ENCODE assay signal across 22 mouse cellular contexts in genomic region chr9:90233906-90234419, GRCm38 (mm10). TPM values are rescaled to one million over a fixed set of nuclear protein-coding genes. Genes with fewer than 3 reads are reported as not detected.
DNase-seq lines count a peak whose midpoint lies in the region; ATAC-seq and TF ChIP-seq lines count a peak whose summit lies in the region.
"Had no signal": no experiment of that assay in that cellular context is flagged by ENCODE, and none has a peak within 500 bp of the region (broad histone marks: within the 10 kb centered on the region; RNA-seq: fewer than 3 reads in every experiment).

No protein-coding gene starts in this region.

- DNase-seq in liver, embryonic 13.5 days, result no peak
- no peak for DNase-seq in liver
- no peak for DNase-seq in gastrocnemius, postnatal 10 days
- no peak for DNase-seq in kidney, adult 18-20 months
- no peak for DNase-seq in thymus, postnatal 0 days (ENCODE audit: low spot score)
- DNase-seq: cerebellum, adult 9-11 months; heart, postnatal 4 days; kidney, adult 2 months; kidney, postnatal 10 days; right cerebral cortex, adult 18-20 months had no signal

- H3K27me3 ChIP-seq in liver, embryonic 13.5 days, result no peaks in the 10 kb centered on the region
- H3K27me3 ChIP-seq in liver, embryonic 16.5 days (ENCODE audit: control insufficient read depth, insufficient read depth, low read depth, low read length), result no peaks in the 10 kb centered on the region
- H3K27me3 ChIP-seq: embryonic facial prominence, embryonic 12.5 days; heart, embryonic 15.5 days; limb, embryonic 15.5 days; Patski had no signal

- H3K4me3 ChIP-seq in liver, embryonic 13.5 days (replicated peaks), result no peak overlapping the region
- H3K4me3 ChIP-seq in bone marrow, adult 2 months (replicated peaks; ENCODE audit: control insufficient read depth, low read depth, low read length), result no peak overlapping the region
- no peak overlapping the region for H3K4me3 ChIP-seq in liver, embryonic 16.5 days (ENCODE audit: low read depth, low read length)
- H3K4me3 ChIP-seq: embryonic facial prominence, embryonic 12.5 days; erythroblast, embryonic 14.5 days; heart, embryonic 15.5 days; limb, embryonic 15.5 days had no signal

- TF ChIP-seq CTCF in bone marrow, adult 2 months (IDR thresholded peaks at IDR 0.05; ENCODE audit: control insufficient read depth, insufficient read depth, low read length), result no peak

- WGBS in liver, embryonic 13.5 days (ENCODE audit: insufficient replicate concordance), result 89% methylated on average over 5 of the region's 5 CpGs
- WGBS in bone marrow, adult 2 months, result 79% methylated on average over 5 of the region's 5 CpGs
- 88% methylated on average over 5 of the region's 5 CpGs for WGBS in liver, embryonic 16.5 days (ENCODE audit: insufficient replicate concordance)

- no peak overlapping the region for H3K9ac ChIP-seq in liver, embryonic 13.5 days
- no peak overlapping the region for H3K9ac ChIP-seq in liver, embryonic 16.5 days (ENCODE audit: low read depth, low read length)
- H3K9ac ChIP-seq: embryonic facial prominence, embryonic 12.5 days; heart, embryonic 15.5 days; limb, embryonic 15.5 days had no signal

- peaks cover 28% of the 10 kb centered on the region for H3K36me3 ChIP-seq in liver, embryonic 13.5 days
- no peaks in the 10 kb centered on the region; the same call in 1 of the 2 replicates for H3K36me3 ChIP-seq in liver, embryonic 16.5 days (ENCODE audit: control insufficient read depth, insufficient read depth)
- H3K36me3 ChIP-seq: heart, embryonic 15.5 days had no signal

- H3K4me2 ChIP-seq in liver, embryonic 13.5 days, result no peak overlapping the region
- no peak overlapping the region for H3K4me2 ChIP-seq in liver, embryonic 16.5 days (ENCODE audit: low read depth, low read length)
- H3K4me2 ChIP-seq: embryonic facial prominence, embryonic 12.5 days; heart, embryonic 15.5 days; limb, embryonic 15.5 days had no signal

- ATAC-seq in liver, embryonic 13.5 days (ENCODE audit: low read depth), result no peak
- no peak for ATAC-seq in liver, embryonic 16.5 days (ENCODE audit: low read depth)
- ATAC-seq in neutrophil, adult 5-6 weeks (ENCODE audit: extremely low read depth, insufficient number of reproducible peaks, low FRiP score, poor library complexity, severe bottlenecking), result peak; percentile 37; the same call in 1 of the 2 replicates
- ATAC-seq: forebrain, embryonic 14.5 days; midbrain, embryonic 16.5 days; Patski had no signal

- H3K27ac ChIP-seq in liver, embryonic 13.5 days, result peak overlapping the region; percentile 99
- peak overlapping the region; percentile 74 for H3K27ac ChIP-seq in bone marrow, adult 2 months (ENCODE audit: control insufficient read depth, insufficient read depth, low read depth, low read length, poor library complexity)
- peak overlapping the region; percentile 48 for H3K27ac ChIP-seq in liver, embryonic 16.5 days (ENCODE audit: low read length)
- H3K27ac ChIP-seq: embryonic facial prominence, embryonic 12.5 days; heart, embryonic 15.5 days; hindbrain, postnatal 0 days; limb, embryonic 15.5 days; stomach, postnatal 0 days had no signal

- no peaks in the 10 kb centered on the region for H3K9me3 ChIP-seq in liver, embryonic 13.5 days (replicated peaks)
- H3K9me3 ChIP-seq in liver, embryonic 16.5 days (replicated peaks; ENCODE audit: control insufficient read depth, low read length), result no peaks in the 10 kb centered on the region
- H3K9me3 ChIP-seq: embryonic facial prominence, embryonic 12.5 days; heart, embryonic 15.5 days; limb, embryonic 15.5 days had no signal

- H3K4me1 ChIP-seq in liver, embryonic 13.5 days (replicated peaks), result peaks cover 74% of the 10 kb centered on the region
- H3K4me1 ChIP-seq in bone marrow, adult 2 months (ENCODE audit: control insufficient read depth, insufficient read depth, low read length), result peaks cover 19% of the 10 kb centered on the region
- H3K4me1 ChIP-seq in liver, embryonic 16.5 days (ENCODE audit: control insufficient read depth, low read depth, low read length), result peaks cover 65% of the 10 kb centered on the region
- H3K4me1 ChIP-seq: embryonic facial prominence, embryonic 12.5 days; limb, embryonic 15.5 days had no signal

- TF ChIP-seq POLR2A in bone marrow, adult 2 months (IDR thresholded peaks at IDR 0.05; ENCODE audit: borderline replicate concordance, control insufficient read depth, low read depth, low read length), result no peak

RNA-seq across cellular contexts. Expression of gene Tbc1d2b, which starts 36.6 kb away (rescaled TPM):
- polyA plus RNA-seq in liver, embryonic 13.5 days (2015; fragmentation: Nextera tagmentation; extraction: Ambion mirVana), result 6.5 and 8.2 TPM in 2 replicates
- polyA plus RNA-seq in bone marrow, adult 2 months (2011; ENCODE audit: insufficient read depth, insufficient read length, low replicate concordance, missing spikeins), result 12.5 and 26.2 TPM in 2 replicates
- polyA plus RNA-seq in liver, embryonic 16.5 days (2015; fragmentation: Nextera tagmentation; extraction: Ambion mirVana), result 8.0 and 8.3 TPM in 2 replicates
- 28.9 and 29.6 TPM in 2 replicates for total RNA-seq in neutrophil, adult 5-6 weeks (2017)
- total RNA-seq in gastrocnemius, postnatal 10 days (2021), result 10 to 100 TPM; 22.2 to 23.3 TPM
- 9.7 and 10.4 TPM in 2 replicates for polyA plus RNA-seq in thymus, postnatal 0 days (2015; fragmentation: Nextera tagmentation; extraction: Ambion mirVana)

Comparison
In these comparisons a context has a peak if more than half of its experiments do, and no peak if none do; other contexts are left out.
1. H3K27ac ChIP-seq: peak in every context shown above with its lines; median percentile 99 in liver, embryonic 13.5 days; 74 in bone marrow, adult 2 months; 48 in liver, embryonic 16.5 days.